ENCODE assay signal across 11 mouse cellular contexts in genomic region chr11:11849513-11850311, GRCm38 (mm10). TPM values are rescaled to one million over a fixed set of nuclear protein-coding genes. Genes with fewer than 3 reads are reported as not detected.
DNase-seq lines count a peak whose midpoint lies in the region; ATAC-seq and TF ChIP-seq lines count a peak whose summit lies in the region.
"Had no signal": no experiment of that assay in that cellular context is flagged by ENCODE, and none has a peak within 500 bp of the region (broad histone marks: within the 10 kb centered on the region; RNA-seq: fewer than 3 reads in every experiment).

No protein-coding gene starts in this region.

- TF ChIP-seq CTCF in liver, adult 2 months (IDR thresholded peaks at IDR 0.05; ENCODE audit: low read depth, low read length) = no peak

- no peaks in the 10 kb centered on the region for H3K9me3 ChIP-seq in forebrain, embryonic 16.5 days (ENCODE audit: control insufficient read depth, low read length)
- no peaks in the 10 kb centered on the region for H3K9me3 ChIP-seq in forebrain, embryonic 11.5 days (ENCODE audit: control insufficient read depth, low read length)
- H3K9me3 ChIP-seq in liver, embryonic 12.5 days (replicated peaks) = no peaks in the 10 kb centered on the region
- no peaks in the 10 kb centered on the region for H3K9me3 ChIP-seq in embryonic facial prominence, embryonic 14.5 days (ENCODE audit: control insufficient read depth, low read length)
- H3K9me3 ChIP-seq in midbrain, embryonic 11.5 days (ENCODE audit: control insufficient read depth, low read length) = no peaks in the 10 kb centered on the region

- H3K27ac ChIP-seq in forebrain, embryonic 16.5 days (ENCODE audit: low read length) = no peak overlapping the region
- no peak overlapping the region for H3K27ac ChIP-seq in forebrain, embryonic 11.5 days (ENCODE audit: low read depth, low read length)
- H3K27ac ChIP-seq in liver, adult 2 months (replicated peaks; ENCODE audit: insufficient read depth, low read depth, low read length) = no peak overlapping the region
- H3K27ac ChIP-seq in liver, embryonic 12.5 days = no peak overlapping the region
- peak overlapping the region; percentile 87 for H3K27ac ChIP-seq in embryonic facial prominence, embryonic 14.5 days (replicated peaks; ENCODE audit: low read depth, low read length)
- peak overlapping the region; percentile 18; the same call in 1 of the 2 replicates for H3K27ac ChIP-seq in midbrain, embryonic 11.5 days (ENCODE audit: low read depth, low read length)

- no peak overlapping the region for H3K4me2 ChIP-seq in forebrain, embryonic 16.5 days (ENCODE audit: low read length)
- no peak overlapping the region for H3K4me2 ChIP-seq in forebrain, embryonic 11.5 days (ENCODE audit: low read depth, low read length, severe bottlenecking)
- H3K4me2 ChIP-seq in liver, embryonic 12.5 days = no peak overlapping the region
- no peak overlapping the region for H3K4me2 ChIP-seq in embryonic facial prominence, embryonic 14.5 days (ENCODE audit: low read depth, low read length)
- H3K4me2 ChIP-seq in midbrain, embryonic 11.5 days = no peak overlapping the region

- no peaks in the 10 kb centered on the region for H3K4me1 ChIP-seq in forebrain, embryonic 16.5 days (replicated peaks; ENCODE audit: control insufficient read depth, insufficient read depth, low read length)
- peaks cover under 1% of the 10 kb centered on the region; the same call in 1 of the 2 replicates for H3K4me1 ChIP-seq in forebrain, embryonic 11.5 days (replicated peaks; ENCODE audit: control insufficient read depth, insufficient read depth, low read length)
- H3K4me1 ChIP-seq in liver, adult 2 months (ENCODE audit: control insufficient read depth, insufficient read depth, low read length) = peaks cover 4% of the 10 kb centered on the region
- peaks cover 21% of the 10 kb centered on the region for H3K4me1 ChIP-seq in liver, embryonic 12.5 days
- peaks cover 30% of the 10 kb centered on the region for H3K4me1 ChIP-seq in embryonic facial prominence, embryonic 14.5 days (ENCODE audit: control insufficient read depth, insufficient read depth, low read length)
- peaks cover 10% of the 10 kb centered on the region; the same call in 1 of the 2 replicates for H3K4me1 ChIP-seq in midbrain, embryonic 11.5 days (ENCODE audit: control insufficient read depth, insufficient read depth, low read length)

- no peak for DNase-seq in forebrain, embryonic 11.5 days (ENCODE audit: low spot score)
- DNase-seq in liver, adult 2 months (ENCODE audit: extremely low read depth, low read depth, low spot score) = peak; percentile 15
- no peak for DNase-seq in embryonic facial prominence, embryonic 14.5 days (ENCODE audit: low spot score)
- DNase-seq in midbrain, embryonic 11.5 days (ENCODE audit: low spot score, missing footprints) = no peak
- no peak for DNase-seq in cerebellum, postnatal 36 days
- no peak for DNase-seq in right cerebral cortex, postnatal 25 days
- DNase-seq: adrenal gland, postnatal 36 days; kidney, adult 9 months; lung, postnatal 10 days had no signal

- 58% methylated on average over 13 of the region's 13 CpGs for WGBS in forebrain, embryonic 16.5 days
- 76% methylated on average over 13 of the region's 13 CpGs for WGBS in forebrain, embryonic 11.5 days
- 69% methylated on average over 13 of the region's 13 CpGs for WGBS in liver, adult 2 months
- 51% methylated on average over 13 of the region's 13 CpGs for WGBS in liver, embryonic 12.5 days (ENCODE audit: insufficient replicate concordance)
- WGBS in embryonic facial prominence, embryonic 14.5 days = 37% methylated on average over 13 of the region's 13 CpGs
- WGBS in midbrain, embryonic 11.5 days = 80% methylated on average over 13 of the region's 13 CpGs

- no peak overlapping the region for H3K9ac ChIP-seq in forebrain, embryonic 16.5 days (replicated peaks; ENCODE audit: low read depth, low read length)
- no peak overlapping the region for H3K9ac ChIP-seq in forebrain, embryonic 11.5 days (ENCODE audit: low read length)
- no peak overlapping the region for H3K9ac ChIP-seq in liver, adult 2 months (ENCODE audit: low read depth, low read length)
- H3K9ac ChIP-seq in liver, embryonic 12.5 days = no peak overlapping the region
- no peak overlapping the region for H3K9ac ChIP-seq in embryonic facial prominence, embryonic 14.5 days (ENCODE audit: low read depth, low read length)
- H3K9ac ChIP-seq in midbrain, embryonic 11.5 days (ENCODE audit: low read length) = no peak overlapping the region

- no peaks in the 10 kb centered on the region for H3K27me3 ChIP-seq in forebrain, embryonic 16.5 days (replicated peaks; ENCODE audit: control insufficient read depth, insufficient read depth, low read length)
- H3K27me3 ChIP-seq in forebrain, embryonic 11.5 days (ENCODE audit: control insufficient read depth, insufficient read depth, low read length) = no peaks in the 10 kb centered on the region
- no peaks in the 10 kb centered on the region for H3K27me3 ChIP-seq in liver, adult 2 months (ENCODE audit: control insufficient read depth, insufficient read depth, low read length)
- no peaks in the 10 kb centered on the region; the same call in 1 of the 2 replicates for H3K27me3 ChIP-seq in liver, embryonic 12.5 days (replicated peaks)
- no peaks in the 10 kb centered on the region for H3K27me3 ChIP-seq in embryonic facial prominence, embryonic 14.5 days (replicated peaks; ENCODE audit: control insufficient read depth, insufficient read depth, low read length)
- no peaks in the 10 kb centered on the region for H3K27me3 ChIP-seq in midbrain, embryonic 11.5 days (ENCODE audit: control insufficient read depth, insufficient read depth, low read length)

- ATAC-seq in forebrain, embryonic 16.5 days = 0 out of 2 replicates have a peak, but pooled peaks have one; percentile 38
- no peak for ATAC-seq in forebrain, embryonic 11.5 days (replicated peaks; ENCODE audit: low FRiP score)
- no peak for ATAC-seq in liver, embryonic 12.5 days
- no peak for ATAC-seq in embryonic facial prominence, embryonic 14.5 days (ENCODE audit: low read depth)
- ATAC-seq in midbrain, embryonic 11.5 days (ENCODE audit: low FRiP score) = no peak

- no peaks in the 10 kb centered on the region for H3K79me2 ChIP-seq in liver, adult 2 months (ENCODE audit: control insufficient read depth, insufficient read depth, low read length)

- no peaks in the 10 kb centered on the region for H3K36me3 ChIP-seq in forebrain, embryonic 16.5 days (ENCODE audit: control insufficient read depth, insufficient read depth)
- no peaks in the 10 kb centered on the region for H3K36me3 ChIP-seq in forebrain, embryonic 11.5 days (ENCODE audit: control insufficient read depth, insufficient read depth, low read length)
- peaks cover 29% of the 10 kb centered on the region for H3K36me3 ChIP-seq in liver, adult 2 months (ENCODE audit: control insufficient read depth, insufficient read depth, low read length)
- H3K36me3 ChIP-seq in liver, embryonic 12.5 days = no peaks in the 10 kb centered on the region
- no peaks in the 10 kb centered on the region for H3K36me3 ChIP-seq in embryonic facial prominence, embryonic 14.5 days (ENCODE audit: control insufficient read depth, insufficient read depth, low read length)
- H3K36me3 ChIP-seq in midbrain, embryonic 11.5 days (ENCODE audit: control insufficient read depth, insufficient read depth, low read length) = no peaks in the 10 kb centered on the region

- no peak overlapping the region for H3K4me3 ChIP-seq in forebrain, embryonic 16.5 days (replicated peaks; ENCODE audit: low read length)
- no peak overlapping the region for H3K4me3 ChIP-seq in forebrain, embryonic 11.5 days (ENCODE audit: low read depth, low read length)
- no peak overlapping the region for H3K4me3 ChIP-seq in liver, adult 2 months (ENCODE audit: insufficient read depth, low read depth, low read length)
- H3K4me3 ChIP-seq in liver, embryonic 12.5 days = no peak overlapping the region
- H3K4me3 ChIP-seq in embryonic facial prominence, embryonic 14.5 days (ENCODE audit: low read depth, low read length) = no peak overlapping the region
- H3K4me3 ChIP-seq in midbrain, embryonic 11.5 days (ENCODE audit: low read depth, low read length) = no peak overlapping the region

- no peak for TF ChIP-seq POLR2A in liver, adult 2 months (IDR thresholded peaks at IDR 0.05; ENCODE audit: extremely low read depth, insufficient read depth, low read length)

RNA-seq across cellular contexts. Expression of gene Fignl1, which starts 41.0 kb away (rescaled TPM):
- polyA plus RNA-seq in forebrain, embryonic 16.5 days (2015; fragmentation: Nextera tagmentation; extraction: Ambion mirVana) = 25.5 and 28.6 TPM in 2 replicates
- polyA plus RNA-seq in forebrain, embryonic 11.5 days (2014; fragmentation: Nextera tagmentation; extraction: Ambion mirVana) = 89.5 and 101 TPM in 2 replicates
- total RNA-seq in liver, adult 2 months (2014; rRNA removed) = 0.46 and 1.3 TPM in 2 replicates
- polyA plus RNA-seq in liver, adult 2 months (2012; rRNA removed) = 0.09 and 0.10 TPM in 2 replicates
- 126 and 130 TPM in 2 replicates for polyA plus RNA-seq in liver, embryonic 12.5 days (2016; fragmentation: Nextera tagmentation; extraction: Ambion mirVana)
- polyA plus RNA-seq in embryonic facial prominence, embryonic 14.5 days (2014; fragmentation: Nextera tagmentation; extraction: Ambion mirVana) = 45.5 and 55.6 TPM in 2 replicates
- 99.1 and 109 TPM in 2 replicates for polyA plus RNA-seq in midbrain, embryonic 11.5 days (2014; fragmentation: Nextera tagmentation; extraction: Ambion mirVana)

RNA-seq across cellular contexts. Expression of gene Ddc, which starts 48.2 kb away (rescaled TPM):
- polyA plus RNA-seq in forebrain, embryonic 16.5 days (2015; fragmentation: Nextera tagmentation; extraction: Ambion mirVana) = 3.2 and 4.4 TPM in 2 replicates
- 6.8 and 8.7 TPM in 2 replicates for polyA plus RNA-seq in forebrain, embryonic 11.5 days (2014; fragmentation: Nextera tagmentation; extraction: Ambion mirVana)
- 56.4 and 67.3 TPM in 2 replicates for total RNA-seq in liver, adult 2 months (2014; rRNA removed)
- polyA plus RNA-seq in liver, adult 2 months (2012; rRNA removed) = 75.7 and 82.3 TPM in 2 replicates
- polyA plus RNA-seq in liver, embryonic 12.5 days (2016; fragmentation: Nextera tagmentation; extraction: Ambion mirVana) = 9.3 and 10.4 TPM in 2 replicates
- 32.5 and 48.4 TPM in 2 replicates for polyA plus RNA-seq in embryonic facial prominence, embryonic 14.5 days (2014; fragmentation: Nextera tagmentation; extraction: Ambion mirVana)
- polyA plus RNA-seq in midbrain, embryonic 11.5 days (2014; fragmentation: Nextera tagmentation; extraction: Ambion mirVana) = 18.0 and 21.9 TPM in 2 replicates

Comparison
In these comparisons a context has a peak if more than half of its experiments do, and no peak if none do; other contexts are left out.
1. RNA of gene Fignl1, which starts 41.0 kb away (polyA plus RNA-seq): 126 to 130 TPM in liver, embryonic 12.5 days, 89.5 to 101 TPM in forebrain, embryonic 11.5 days, 99.1 to 109 TPM in midbrain, embryonic 11.5 days, 45.5 to 55.6 TPM in embryonic facial prominence, embryonic 14.5 days and 25.5 to 28.6 TPM in forebrain, embryonic 16.5 days; 0.09 to 0.10 TPM in liver, adult 2 months; every median in the first group is over 10 times any median in the second.
2. H3K27ac ChIP-seq: peak in embryonic facial prominence, embryonic 14.5 days (single experiment) and midbrain, embryonic 11.5 days (single experiment); none in forebrain, embryonic 16.5 days (single experiment), forebrain, embryonic 11.5 days (single experiment), liver, adult 2 months (single experiment) and liver, embryonic 12.5 days (single experiment).